Mouse (Mus musculus) hindlimb bud, embryonic 11.5 days (tissue): ENCODE results near the gene Tmem254b.
"Not testable (repeated sequence)": the region's sequence is repeated elsewhere in the genome, so short reads cannot be mapped to it uniquely, and the experiment has no call there.

Experiments
- DNase-seq: peaks from one replicate; pipeline ENCODE4 v3.0.0-alpha.2; 2012; ENCODE audit warnings: low read depth, low spot score; ENCODE audit errors: extremely low spot score

Tmem254b gene

DNA sequence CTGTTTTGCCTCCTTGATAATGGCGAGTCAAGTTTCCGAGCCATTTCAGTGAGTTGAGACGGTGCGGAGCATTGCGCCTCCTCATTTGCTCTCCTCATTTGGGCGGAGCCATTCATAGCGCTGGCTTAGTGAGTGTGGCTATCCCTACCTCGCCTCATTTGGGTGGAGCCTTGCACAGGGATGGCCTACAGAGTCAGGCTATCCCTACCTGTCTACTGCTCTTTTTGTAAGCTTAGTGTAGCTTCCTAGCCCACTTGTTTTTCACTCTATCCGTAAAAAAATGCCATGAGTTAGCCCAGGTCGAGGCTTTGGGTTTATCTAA, at the start of gene Tmem254b:
Tmem254b (minus strand) TSS at position 116 of the 322 bp plus-strand sequence.
- DNase-seq = not testable (repeated sequence)

DNA sequence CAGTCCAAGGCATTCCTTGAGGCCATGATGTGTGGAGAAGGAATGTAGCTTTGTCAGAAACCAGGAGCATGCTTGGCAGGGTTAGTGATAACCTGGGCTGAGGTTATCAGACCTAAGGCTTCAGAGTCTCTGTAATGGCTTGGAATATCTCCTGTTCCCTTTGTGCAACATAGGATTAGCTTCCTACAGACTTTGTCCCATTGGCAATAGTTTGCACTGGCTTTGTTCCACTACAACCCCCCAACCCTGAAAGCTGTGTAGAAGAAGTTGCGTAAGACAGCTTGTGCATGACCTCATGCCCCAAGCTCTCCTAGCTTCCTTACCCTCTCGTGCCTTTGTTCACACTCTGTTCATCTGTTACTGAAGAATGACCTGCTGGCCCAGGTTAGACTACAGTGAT, 30.3 kb upstream of the Tmem254b start:
- not testable (repeated sequence) for DNase-seq

DNA sequence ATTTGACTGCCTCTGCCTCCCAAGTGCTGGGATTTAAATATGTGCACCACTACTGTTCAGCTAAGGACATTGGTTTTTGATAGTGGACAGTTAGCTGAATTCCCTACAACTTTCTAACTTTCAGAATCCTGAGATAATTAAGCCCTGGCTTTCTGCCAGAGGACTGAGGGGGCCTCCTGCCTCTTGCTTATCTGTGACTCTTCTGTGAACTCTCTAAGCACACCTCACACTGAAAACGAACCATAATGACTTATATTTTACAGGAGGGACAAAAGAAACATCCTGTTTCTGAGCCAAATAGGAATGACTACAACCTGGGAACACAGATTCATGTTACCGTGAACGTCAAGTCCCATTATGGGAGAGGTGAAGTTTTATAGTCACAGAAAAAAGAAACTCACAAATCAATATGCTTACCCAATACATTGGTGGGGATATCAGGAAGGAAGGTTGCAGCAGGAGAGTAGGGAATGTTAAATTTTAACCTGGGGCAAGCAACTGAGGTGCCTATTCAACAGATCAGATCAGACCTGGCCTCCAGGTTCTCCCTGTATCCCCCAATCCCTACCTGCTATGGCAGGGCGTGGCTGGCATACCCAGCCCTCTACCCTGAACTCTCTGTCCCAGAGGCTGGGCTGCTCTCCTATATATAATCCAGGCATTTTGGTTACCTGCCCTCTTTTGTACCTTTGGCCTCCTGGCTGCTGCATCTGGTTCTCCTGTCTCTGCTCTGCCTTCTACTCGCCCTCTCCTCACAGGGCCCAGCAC, 9.6 kb upstream of the Tmem254b start:
- DNase-seq = not testable (repeated sequence)

DNA sequence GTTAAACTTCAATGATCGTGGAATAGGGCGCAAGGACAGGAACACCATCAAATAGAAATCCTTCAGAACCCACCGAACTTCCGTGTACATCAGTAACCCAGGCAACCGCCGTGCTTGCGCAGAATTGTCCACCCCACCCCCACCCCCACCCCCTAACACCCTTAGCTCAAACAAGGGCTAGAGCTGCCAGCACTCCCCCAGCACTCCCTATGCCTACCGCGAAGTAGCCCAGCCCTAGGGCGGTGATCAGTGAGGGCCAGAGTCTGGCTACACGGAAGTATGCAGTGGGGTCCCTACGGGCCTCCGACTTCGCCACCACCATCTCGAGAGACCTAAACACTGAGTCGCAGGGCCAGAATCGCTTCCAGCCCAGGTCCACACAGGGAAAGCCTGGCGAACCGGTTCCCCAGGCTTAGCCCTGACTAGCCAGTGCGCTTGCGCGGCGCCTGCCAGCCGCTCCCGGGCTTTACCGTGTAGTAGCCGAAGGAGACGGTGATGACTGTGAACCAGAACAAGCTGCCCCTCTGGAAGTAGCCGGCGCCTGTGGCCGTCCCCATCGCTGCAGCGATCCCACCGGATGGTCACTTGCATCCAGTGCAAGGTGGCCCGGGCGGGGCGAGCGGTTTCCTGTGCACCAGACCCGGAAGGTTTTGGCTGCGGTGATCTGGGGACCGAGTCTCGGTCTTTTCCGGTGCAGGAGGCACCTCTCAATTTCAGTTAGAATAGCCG, 480 bp downstream of the Tmem254b start:
- not testable (repeated sequence) for DNase-seq

DNA sequence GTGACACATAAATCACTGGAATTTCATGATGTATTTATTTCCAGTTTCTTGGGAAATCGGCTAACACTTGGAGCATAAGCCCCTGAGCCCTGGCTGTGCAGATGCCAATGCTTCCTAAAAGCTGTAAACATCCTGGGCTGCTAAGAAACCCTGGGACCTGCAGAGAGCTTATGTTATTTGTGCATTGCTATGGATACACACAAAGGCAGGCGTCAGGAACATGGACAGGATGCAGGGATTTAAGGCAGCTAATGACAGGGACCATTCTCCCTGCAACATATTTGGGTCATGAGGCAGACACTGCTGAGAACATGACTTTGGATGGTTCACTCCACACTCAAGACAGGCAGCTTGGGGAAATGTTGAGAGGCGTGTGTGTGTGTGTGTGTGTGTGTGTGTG, 9.0 kb downstream of the Tmem254b start:
- not testable (repeated sequence) for DNase-seq

DNA sequence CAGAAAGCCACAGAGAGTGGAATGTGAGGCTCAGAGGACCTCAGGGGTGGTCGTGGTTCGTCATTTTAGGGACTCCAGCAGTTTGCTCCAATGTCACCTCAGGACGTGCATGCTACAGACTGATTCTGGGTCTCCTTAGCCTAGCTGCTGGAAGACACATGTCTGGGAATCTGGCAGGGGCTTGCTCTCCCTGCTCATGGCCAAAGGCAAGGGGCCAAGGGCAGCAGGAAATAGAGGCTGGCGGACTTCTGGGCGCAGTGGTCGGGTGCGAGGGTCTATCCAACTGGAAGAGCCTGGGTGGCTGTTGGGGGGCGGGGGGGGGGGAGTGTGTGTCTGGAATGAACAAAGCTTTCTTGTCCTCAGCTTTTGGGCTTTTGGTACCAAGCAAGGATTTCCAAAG, 18.5 kb downstream of the Tmem254b start:
- DNase-seq = not testable (repeated sequence)

DNA sequence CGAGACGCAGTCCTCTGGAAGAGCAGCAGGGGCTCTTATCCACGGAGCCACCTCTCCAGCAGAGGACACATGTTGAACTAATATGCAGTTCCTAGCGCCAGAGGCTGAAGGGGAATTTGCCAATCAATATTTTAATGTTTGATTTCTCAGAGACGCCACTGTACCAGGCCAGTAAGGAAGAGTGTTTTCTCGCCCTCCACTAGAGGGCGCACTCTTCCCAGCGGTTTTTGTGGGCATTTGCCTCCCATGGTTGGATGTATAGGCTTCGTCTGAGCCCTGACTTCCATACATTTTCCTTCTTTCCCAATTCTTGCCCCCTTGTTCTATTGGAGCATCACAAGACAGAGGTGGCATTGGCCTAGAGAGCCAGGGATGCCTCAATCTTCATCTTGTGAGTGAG, 20.2 kb downstream of the Tmem254b start:
- DNase-seq = not testable (repeated sequence)

DNA sequence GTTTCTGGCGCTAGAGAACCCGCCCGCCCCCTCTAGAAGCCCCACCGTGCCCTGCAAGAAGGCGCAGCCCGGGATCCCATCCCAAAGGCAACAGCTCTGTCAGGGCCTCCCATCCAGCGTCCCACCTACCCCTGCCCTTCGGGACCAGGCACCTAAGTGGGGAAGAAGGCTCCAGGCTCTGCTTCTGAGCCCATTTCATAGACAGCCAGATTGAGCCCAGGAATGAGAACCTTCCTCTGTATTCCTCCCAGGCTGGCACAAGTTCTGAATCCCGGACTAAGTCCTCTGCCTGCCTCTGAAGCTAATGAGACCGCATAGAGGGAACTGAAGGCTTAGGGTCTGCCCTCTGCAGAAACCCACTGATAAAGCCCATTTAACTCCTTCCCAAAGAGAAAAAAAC, 24.5 kb downstream of the Tmem254b start, which contains the start of gene Plac9b:
Plac9b (minus strand) TSS at position 101 of the 400 bp plus-strand sequence.
- not testable (repeated sequence) for DNase-seq

DNA sequence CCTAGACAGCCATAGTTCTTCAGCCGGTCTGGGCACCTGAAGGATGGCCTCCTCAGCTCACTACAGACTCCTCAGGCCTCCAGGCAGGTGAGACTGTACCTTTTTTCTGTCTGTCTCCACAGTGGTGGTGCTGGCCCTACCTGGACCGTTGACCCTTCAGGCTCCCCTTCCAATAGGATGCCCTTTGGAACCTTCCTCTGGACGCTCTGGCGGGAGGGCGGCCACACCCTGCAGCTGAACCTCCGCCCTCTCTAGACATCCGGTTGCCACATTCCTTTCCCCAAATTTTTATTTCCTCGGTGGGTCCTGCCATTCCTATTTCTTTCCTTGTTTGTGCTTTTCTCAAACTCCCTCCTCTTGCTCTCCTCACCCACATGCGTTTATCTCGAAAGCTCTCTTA, 25.2 kb downstream of the Tmem254b start:
- DNase-seq = not testable (repeated sequence)

DNA sequence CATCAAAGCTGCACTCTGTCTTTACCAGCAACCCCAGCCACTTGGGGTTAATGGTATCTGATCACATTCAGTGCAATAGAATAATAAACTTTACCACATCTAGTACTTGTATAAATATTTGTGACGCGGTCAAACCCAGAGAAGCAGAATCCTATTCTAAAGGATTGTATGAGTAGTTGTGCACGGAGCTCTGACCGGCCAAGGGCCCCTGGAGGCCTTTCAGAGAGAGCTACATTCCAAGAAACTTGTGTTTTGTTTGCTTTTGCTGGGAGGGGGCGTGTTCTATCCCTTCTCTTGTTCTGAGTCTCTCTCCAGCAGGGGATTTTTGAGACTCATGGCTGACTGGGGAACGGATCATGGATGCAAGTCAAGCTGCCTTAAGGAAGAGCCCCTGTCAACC, 31.8 kb downstream of the Tmem254b start:
- DNase-seq = not testable (repeated sequence)

DNA sequence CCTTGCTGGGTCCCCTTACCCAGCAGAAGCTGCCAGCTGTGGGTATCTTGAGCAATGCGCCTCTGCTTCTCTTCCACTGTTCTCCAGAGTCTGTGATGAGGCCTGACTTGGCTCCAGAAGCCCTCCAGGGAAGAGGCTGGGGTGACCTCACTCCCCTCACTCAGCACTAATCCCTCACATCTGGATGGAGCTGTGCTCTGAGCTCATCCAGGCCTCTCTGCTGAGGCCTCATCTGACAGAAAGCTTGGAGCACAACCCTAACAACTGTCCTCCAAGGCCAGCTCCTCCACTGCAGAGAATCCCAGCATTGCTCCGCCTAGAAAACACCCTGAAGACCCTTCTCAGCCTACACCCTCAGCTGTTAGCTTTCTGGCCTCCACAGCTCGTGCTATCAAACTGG, 32.9 kb downstream of the Tmem254b start:
- not testable (repeated sequence) for DNase-seq

DNA sequence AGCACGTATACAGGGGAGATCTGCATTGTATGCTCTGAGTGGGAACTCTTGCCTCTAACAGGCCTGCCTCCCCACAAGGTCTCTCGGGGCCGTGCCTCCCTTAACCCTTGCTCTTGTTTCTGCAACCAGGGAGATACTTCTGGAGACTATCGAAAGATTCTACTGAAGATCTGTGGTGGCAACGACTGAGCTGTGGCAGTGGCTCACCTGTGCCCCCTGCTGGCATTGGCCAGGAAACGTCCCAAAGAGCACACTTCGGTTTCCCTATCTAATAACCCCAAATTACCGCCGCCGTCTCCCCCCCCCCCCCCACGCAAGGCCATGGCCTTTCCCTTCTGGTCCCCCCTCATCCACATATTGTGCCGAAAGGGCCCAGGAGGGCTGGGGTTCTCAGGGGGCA, 41.6 kb downstream of the Tmem254b start:
- DNase-seq = not testable (repeated sequence)

DNA sequence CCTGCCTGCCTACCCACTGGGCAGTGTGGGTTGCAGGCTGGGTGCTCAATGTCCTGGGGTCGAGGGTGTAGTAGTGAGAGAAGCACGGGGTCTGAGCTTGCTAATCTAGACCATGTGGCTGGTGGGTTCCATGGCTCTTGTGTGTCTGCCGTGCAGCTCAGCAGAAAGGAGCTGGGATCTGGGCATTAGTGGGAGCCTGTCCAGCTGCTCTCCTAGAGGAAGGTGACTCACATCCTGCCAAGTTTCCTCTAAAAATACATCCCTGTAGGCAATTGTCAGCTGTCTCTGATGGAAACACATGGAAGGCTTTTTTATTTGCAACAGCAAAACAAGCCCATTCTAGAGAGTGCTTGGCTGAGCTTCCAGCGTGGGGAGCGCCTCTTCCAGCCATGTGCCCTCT, 44.4 kb downstream of the Tmem254b start:
- not testable (repeated sequence) for DNase-seq

DNA sequence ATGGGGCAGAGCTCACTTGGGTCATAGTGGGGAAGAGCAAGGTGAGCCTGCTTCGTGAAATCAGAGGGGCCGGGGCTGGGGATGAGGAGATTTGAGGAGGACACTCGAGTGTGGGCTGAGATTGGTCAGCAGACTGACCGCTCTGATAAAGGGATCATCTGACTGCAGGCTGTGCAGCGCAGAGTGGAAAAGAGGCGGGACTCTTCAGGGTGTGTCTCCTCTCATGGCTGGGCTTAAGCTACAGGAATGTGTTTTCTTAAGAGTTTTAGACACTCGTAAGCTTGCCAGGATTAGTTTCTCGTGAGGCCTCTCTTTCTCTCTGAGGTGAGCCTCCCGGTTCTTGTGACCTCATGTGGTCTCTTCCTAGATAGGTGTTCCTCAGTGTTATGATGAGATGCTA, 45.7 kb downstream of the Tmem254b start:
- not testable (repeated sequence) for DNase-seq

DNA sequence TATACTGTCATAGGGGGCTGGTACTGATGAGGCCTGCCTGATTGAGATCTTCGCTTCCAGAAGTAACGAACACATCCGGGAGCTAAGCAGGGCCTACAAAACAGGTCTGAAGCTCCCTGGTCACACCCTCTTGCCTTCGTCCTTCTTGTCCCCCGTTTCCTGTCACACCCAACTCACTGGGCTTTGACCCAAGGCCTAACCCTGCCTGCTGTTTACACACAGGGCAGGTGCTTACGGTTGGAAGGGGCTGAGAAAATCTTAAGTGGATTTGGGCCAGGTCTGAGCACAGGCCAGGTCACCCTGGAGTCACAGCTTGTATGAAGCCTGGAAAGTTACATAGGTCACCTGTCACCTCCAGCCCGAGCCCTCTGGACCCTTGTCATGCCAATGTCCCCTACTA, 50.8 kb downstream of the Tmem254b start:
- not testable (repeated sequence) for DNase-seq
